Mouse (Mus musculus) urinary bladder, adult 2 months (tissue): ENCODE measurements around the gene D17Wsu92e. TPM values are rescaled to one million over a fixed set of nuclear protein-coding genes. Genes with fewer than 3 reads are reported as not detected.

Source experiments
- DNase-seq: peaks from one replicate; pipeline ENCODE4 v3.0.0; 2022; ENCODE audit warnings: low spot score
- polyA plus RNA-seq: library from polyadenylated mRNA; depleted of rRNA; stranded (reverse); fragments of >200 nt; gene quantifications from 2 replicates; pipeline ENCODE4 v1.2.3, GENCODE M21; 2012

D17Wsu92e gene
- polyA plus RNA-seq, 1 experiment = 62.7 TPM

GRCm38 (mm10) chr17:27821407-27822338, 1.2 kb upstream of the D17Wsu92e start:
- DNase-seq = no peak

GRCm38 (mm10) chr17:27819971-27820567, 379 bp downstream of the D17Wsu92e start:
- DNase-seq = peak; percentile 63

- DNase-seq = no peak
Observed at GRCm38 (mm10) chr17:27819521-27819970, 902 bp downstream of the D17Wsu92e start.

DNA sequence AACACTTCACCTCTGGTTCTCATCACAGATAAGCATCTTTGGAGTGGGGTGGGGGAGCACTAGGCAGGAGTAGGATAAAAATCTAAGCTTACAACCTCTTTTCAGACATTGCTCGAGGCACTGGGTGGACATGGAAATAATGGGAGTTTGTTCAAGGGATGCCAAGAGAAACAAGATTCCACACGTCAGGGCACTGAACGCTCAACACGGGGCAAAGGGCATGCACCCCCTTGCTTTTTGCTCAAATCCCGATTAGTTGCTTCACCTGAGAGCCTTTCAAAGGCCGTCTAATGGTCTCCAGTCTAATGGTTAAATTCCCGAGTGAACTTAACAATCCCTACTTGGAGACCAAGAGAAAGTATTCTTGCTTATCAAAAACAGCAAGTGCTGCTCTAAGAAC, 1.4 kb downstream of the D17Wsu92e start:
- DNase-seq = no peak

DNA sequence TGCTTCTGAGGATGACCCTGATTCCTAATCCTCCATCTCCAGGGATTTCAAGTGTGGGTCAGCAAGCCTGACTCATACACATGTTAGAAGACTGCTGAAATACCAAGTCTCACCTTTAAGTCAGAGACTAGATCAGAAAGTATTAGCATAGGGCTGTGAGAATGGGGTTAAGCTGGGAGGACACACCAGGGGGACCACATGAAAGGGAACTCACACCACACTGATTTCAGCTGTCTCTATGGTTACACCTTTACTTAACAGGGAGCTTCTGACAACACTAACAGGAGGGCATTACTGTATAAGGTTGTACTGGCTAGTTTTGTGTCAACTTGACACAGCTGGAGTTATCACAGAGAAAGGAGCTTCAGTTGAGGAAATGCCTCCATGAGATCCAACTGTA, 5.8 kb downstream of the D17Wsu92e start:
- DNase-seq = no peak

- DNase-seq = no peak
Observed at GRCm38 (mm10) chr17:27811980-27812379, 8.5 kb downstream of the D17Wsu92e start.

GRCm38 (mm10) chr17:27810569-27811331, 9.7 kb downstream of the D17Wsu92e start:
- DNase-seq = no peak

DNA sequence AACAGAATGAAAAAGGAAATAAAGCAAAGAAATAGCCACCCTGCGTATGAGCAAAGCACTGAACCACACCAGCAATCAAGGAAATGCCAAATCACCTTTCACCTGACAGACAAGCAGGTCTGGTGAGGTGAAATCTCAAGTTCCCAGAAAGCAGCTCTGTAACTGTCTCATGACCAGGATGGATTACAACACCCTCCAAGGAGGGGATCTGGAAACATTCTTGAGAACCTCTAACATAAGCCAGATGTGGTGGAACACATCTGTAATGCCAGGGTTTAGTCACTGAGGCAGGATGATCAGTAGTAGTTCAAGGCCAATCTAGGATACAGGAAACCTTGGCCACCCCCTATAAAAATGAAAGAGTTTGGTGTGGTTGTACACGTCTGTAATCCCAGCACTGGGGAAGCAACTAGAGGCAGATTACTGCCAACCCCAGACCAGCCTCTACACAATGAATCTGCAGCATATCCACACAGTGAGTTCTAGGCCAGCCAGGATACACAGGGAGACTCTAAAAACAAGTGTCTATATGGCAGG, 12.8 kb downstream of the D17Wsu92e start:
- DNase-seq = no peak

DNA sequence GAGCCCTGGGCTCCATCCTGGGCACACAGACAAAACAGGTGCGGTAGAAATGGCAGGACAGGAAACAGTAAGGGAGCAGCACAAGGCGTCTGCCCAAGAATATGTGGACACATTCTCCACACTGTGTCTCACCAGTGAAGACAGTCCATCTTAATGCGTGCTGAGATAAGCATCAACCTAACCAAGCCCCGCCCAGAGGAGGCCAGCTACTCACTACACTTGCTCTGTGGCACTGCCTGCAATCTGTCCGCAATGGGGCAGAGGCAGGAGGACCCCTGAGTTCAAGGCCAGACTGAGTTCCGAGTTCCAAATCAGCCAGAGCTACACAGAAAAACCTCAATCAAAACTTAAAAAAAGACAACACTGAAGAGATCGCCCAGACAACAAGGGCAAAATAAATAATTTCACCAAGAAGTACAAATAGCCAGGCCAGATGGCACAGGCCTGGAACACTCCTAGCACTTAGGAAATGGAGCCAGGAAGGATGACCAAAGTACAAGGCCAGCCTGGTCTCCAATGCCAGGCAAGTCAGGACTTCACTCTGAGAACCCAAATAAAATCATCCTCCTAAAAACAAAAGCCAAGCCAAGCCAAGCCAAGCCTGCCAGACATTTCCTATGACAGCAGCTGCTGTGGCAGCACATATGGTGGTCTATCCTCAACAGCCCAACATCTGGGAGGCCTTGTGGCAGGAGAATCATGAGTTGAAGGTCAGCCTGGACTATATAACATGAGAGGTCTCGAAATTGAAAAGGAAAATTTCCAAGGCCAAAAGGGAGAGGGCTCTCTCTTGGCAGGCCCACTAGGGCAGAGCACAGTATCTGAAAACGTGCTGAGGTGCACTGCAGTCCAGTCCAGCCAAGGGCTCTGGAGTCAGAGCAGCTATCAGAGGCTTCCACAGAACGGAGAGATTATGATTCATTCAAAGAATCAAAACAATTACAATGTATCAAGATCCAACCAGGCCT, 15.4 kb downstream of the D17Wsu92e start:
- DNase-seq = no peak

- no peak for DNase-seq
Observed at GRCm38 (mm10) chr17:27804156-27804690, 16.2 kb downstream of the D17Wsu92e start.

DNA sequence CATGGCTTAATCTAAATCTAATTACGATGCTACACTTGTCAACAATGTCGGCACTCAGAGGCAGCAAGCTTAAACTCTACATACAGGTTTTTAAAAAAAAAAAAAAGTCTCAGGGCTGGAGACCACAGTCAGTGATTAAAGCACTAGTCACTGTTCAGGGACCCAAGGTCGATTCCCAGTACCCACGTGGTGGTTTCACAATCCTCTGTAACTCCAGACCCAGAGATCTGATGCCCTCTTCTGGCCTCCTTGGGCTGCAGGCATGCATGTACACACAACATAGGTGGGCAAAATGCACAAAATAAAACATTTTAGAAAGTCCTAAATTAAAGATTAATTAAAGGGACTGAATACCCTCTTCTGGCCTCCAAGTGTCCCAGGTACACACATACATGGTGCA, 16.7 kb downstream of the D17Wsu92e start:
- DNase-seq = no peak

DNA sequence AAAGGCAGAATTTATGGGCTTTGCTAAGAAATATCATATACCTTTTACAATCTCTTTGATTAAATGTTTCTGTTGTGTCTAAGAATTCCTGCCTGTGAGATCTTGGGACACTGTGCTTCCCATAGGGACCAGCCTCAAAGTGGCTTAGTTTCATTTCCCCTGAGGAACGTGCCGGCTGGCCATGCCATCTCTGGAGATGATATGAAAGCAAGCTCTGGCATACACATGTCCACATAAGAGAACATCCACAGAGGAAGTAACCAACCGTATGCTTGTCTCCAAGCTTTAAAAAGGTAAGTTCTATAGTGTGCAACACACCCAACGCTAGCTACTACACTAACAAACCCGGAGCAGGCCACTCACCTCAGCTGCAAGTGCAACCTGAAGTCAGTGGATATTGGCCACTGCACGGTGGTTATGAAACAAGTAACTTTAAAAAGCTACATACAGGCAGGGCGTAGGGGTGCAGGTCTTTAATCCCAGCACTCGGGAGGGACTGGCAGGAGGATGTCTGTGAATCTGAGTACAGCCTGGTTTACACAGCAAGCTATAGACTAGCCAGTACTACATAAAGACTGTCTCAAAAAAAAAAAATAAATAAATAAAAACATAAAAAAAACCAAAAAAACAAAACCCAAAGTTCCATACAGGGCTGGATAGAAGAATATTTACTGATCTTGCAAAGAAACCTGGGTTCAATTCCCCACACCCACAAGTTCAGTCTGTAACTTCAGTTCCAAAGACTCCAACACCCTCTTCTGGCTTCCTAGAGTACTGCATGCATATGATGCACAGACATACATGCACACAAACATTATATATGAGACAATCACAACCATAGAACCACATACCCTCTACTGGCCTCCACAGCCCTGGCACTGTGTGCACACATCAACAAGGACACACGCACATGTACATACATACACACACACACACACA, 19.5 kb downstream of the D17Wsu92e start:
- DNase-seq = no peak

DNA sequence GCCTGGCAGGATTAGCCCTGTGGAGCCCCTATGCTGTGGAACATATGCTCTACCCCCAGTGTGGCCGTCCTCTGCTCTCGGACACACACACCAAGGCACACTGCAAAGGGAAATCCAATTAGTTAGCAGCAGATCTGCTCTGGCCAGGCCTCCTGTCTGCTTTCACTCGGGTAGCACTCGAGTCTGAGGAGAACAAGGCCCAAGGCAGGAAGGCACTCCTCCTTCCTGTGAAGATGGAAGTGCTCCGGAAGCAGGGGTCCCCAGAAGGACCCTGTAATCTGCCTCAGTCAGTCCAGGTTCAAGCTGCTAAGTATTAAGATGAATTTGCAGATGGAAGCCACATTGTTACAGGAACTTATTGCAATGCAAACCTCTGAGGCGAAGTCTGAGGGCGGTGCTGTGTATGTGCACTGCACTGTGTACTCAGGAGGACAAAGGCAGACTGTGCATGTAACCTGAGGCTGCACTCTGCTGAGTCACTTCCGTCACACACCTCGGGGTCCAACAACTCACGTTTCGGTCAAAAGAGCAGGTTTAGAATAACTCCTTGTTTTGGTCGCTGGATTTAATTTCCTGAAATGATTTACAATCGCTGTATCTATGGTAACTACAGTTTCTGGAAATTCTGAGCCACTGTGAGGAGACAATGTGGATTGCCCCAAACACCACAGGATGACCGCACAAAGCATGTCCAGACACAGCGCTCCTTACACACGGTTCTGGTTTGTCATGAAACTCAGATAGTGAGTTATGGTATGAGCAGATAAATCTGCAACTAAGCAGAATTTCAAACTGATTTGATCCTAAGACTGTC, 20.5 kb downstream of the D17Wsu92e start:
- no peak for DNase-seq

GRCm38 (mm10) chr17:27797341-27797872, 23.0 kb downstream of the D17Wsu92e start:
- peak; percentile 60 for DNase-seq

DNA sequence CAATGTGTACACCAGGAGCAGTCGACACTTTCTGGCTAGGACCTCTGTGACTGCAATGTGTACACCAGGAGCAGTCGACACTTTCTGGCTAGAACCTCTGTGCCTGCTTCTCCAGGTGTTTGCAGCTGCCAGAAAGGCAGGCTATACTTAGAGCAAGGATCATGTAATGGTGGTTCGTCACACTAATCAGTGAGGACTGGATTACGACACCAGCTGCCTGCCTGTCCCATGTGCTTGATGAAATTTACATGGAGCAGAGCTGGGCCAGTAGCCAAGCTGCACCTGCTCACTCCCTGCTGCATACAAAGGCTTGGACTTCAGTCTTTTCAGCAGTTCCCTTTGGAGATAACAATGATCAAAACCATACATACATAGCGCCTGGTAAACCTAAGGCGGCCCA, 23.7 kb downstream of the D17Wsu92e start:
- no peak for DNase-seq

DNA sequence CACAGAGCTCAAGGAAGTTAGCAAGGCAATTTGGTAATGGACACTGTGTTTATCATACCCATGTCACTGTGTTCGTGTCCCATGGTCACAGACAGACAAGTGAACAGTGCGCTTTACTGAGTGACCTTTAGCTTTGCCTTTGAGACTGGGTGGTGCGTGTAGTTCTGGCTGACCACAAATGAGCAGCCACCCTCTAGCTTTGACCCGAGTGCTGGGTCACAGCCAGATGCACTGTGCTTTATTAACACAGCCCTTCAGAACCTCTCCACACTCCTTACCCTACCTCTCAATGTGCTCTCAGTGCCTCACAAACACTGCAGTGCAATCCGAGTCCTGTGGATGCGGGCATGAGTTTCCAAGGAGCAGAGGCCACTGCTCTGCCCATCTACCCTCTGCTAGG, 27.3 kb downstream of the D17Wsu92e start:
- DNase-seq = no peak

DNA sequence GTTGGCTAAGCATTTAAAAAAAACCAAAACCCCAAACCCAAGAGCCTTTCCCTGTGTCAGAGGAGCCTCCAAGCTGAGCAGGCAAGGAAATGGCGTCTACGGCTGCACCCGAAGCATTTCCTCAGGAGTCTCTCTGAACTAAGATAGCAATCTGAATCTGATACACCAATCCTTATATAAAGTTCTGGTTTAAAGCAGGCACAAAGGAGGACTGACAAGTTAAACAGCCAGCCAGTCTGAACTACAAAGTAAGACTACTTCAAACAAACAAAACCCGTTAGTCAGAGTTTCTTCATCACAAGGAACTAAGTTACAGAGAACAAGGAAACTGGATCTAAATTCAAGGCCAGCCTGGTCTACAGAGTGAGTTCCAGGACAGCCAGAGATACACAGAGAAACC, 27.9 kb downstream of the D17Wsu92e start:
- DNase-seq = no peak

GRCm38 (mm10) chr17:27791556-27791955, 28.9 kb downstream of the D17Wsu92e start:
- no peak for DNase-seq
